Mouse (Mus musculus) retina, adult 2 months (tissue): ENCODE results near the gene Cabin1.
"Not testable (repeated sequence)": the region's sequence is repeated elsewhere in the genome, so short reads cannot be mapped to it uniquely, and the experiment has no call there.

Experiments
- DNase-seq: peaks from one replicate; pipeline ENCODE4 v3.0.0-alpha.2; 2012; ENCODE audit warnings: low read depth, low spot score

Gene Cabin1

GRCm38 (mm10) chr10:75767756-75768155 is 3.6 kb upstream of the Cabin1 start:
- DNase-seq, result not testable (repeated sequence)

DNA sequence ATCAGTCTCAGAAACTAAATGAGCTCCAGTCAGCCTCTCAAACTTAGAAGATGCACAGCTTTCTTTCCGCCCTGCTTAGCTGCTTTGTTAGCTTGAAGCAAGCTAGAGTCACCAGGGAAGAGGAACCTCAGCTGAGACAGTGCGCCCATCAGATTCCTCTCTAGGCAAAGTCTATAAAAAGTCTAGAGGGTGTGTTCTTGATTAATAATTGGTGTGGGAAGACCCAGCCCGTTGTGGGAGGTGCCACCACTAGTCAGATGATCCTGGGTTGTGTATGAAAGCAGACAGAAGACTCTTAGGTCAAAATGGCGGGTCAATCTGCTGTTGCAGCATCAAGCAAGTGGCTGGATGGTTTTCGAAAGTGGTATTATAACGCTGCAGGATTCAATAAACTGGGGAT is 2.7 kb upstream of the Cabin1 start:
- no peak for DNase-seq

DNA sequence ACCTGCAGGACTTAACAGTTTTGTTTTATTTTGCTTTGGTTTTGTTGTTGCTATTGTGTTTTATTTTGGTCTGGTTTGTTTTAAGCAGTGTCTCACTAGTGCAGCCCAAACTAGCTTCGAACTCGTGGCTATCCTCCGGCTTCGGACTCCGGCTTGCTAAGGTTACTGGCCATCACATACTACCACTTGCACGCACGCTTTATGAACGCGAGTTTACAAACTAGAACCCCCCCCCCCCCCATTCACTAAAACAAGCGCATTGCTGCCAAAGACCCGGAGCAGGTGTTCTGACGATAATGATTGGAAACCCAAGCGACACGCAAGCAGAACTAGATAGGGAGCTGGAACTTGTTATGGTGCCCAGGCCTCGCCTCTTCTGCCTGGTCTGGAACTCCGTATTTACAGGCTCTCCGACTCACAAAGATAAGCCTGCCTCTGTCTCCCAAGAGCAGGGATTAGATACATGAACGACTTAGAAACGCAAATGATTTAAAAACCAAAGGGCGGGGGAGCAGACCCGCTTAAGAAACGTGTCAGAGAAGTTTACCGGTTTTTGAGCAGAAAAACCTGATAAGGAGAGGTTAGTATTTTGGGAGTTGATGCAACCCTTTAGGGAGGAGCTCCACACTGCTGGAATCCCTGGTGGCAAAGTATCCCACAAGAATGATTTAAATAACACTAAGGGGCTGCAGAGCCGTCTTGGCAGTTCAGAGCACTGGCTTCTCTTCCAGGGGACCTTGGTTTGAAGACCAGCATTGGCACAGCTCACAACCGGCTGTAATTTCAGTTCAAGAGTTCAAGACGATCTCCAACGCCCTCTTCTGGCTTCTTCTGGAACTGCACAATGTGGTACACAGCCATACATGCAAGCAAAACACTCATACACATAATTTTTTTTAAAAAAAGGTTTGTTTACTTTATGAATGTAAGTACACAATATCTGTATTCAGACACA is 655 bp upstream of the Cabin1 start:
- peak; percentile 42 for DNase-seq

GRCm38 (mm10) chr10:75762413-75762812 is 1.7 kb downstream of the Cabin1 start:
- no peak for DNase-seq

DNA sequence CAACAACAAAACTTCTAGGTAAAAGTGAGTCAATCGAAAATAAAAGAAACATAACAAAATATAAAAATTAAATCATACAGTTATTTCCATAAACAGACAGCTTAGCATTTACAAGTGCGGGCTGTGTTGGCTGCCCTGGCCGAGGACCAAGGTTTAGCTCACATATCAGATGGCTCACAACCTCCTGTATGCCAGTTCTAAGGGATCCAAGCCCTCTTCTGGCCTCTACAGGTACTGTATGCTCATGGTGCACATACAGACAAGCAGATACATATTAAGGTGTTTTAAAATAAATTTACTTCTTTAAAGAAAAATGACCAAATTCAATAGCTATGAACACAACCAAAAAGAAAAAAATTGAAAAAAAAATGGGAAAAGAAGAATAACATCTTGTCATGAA is 3.8 kb downstream of the Cabin1 start:
- DNase-seq, result no peak

DNA sequence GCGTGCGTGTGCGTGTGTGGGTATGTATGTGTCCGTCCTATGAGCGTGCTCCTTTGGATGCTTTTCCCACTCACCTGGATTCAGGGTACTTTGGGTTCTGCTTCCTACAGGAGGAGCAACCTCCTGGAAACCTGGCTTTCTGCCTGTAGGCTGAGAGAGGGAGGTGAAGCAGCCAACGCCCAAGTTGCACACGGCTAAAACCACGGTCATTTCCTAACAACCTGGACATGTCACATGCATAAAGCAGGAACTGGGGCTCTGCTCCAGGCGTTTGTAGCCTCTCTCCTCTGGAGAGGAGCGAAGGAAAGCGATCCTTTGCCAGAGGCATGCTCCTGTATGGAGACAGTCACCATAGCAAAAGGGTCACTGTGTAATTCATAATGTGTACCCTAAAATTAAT is 7.4 kb downstream of the Cabin1 start:
- DNase-seq, result no peak

DNA sequence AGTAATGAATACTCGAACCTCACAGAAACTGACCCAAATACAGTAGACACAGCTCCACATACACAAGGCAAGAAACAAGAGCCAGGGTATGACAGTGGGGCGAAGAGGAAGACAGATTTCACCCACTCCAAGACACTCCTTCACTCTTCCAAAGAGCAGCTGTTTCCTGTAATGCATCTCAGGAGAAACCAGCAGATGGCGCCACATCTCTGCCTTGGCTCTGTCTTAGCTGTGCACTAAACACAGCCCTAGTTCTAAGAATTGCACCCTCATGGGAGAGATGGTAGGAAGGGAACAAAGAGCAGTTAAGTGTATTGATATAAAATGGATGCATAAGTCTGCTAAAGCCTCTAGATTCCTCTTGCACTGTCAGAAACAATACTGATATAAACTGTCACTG is 20.1 kb downstream of the Cabin1 start:
- peak; percentile 47 for DNase-seq

- no peak for DNase-seq
Observed at GRCm38 (mm10) chr10:75743369-75743768, 20.8 kb downstream of the Cabin1 start.

DNA sequence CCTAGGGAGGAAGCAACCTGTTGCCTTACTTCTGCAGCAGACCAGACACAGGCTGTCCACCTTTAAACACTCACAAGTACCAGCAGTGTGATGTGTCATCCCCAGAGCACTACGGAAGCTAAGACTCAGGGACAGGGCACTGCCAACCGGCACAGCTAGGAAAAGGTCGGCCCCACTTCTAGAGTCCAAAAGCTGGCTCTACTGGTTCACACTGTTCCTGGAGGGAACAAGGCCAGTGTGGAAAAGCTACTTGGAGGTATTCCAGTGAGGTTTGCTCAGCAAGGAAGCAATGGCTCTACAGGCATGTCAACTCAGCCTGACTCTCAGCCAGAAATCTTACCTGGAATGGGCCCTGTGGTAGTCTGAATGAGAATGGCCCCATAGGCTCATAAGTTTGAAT is 23.3 kb downstream of the Cabin1 start:
- DNase-seq, result no peak

GRCm38 (mm10) chr10:75725449-75725848 is 38.7 kb downstream of the Cabin1 start:
- DNase-seq, result no peak

DNA sequence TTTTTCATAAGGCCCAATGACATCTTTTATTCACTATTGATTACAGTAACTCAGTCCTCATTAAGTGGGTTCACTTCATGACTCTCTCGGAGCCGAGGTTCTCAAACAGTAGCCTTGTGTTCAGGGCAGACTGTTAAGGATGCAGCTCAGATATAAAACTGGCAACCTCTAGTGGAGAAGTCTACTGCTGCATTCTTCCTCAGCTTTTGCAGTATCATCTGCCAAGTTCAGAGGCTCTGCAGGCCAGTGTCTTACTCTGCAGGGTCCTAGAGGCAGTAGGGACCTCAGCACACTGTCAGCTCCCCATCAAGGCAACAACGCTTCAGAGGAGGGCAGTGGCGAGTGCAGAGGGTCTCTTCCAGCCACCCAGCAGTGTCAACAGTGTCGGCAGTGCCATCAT is 43.9 kb downstream of the Cabin1 start:
- DNase-seq, result no peak

DNA sequence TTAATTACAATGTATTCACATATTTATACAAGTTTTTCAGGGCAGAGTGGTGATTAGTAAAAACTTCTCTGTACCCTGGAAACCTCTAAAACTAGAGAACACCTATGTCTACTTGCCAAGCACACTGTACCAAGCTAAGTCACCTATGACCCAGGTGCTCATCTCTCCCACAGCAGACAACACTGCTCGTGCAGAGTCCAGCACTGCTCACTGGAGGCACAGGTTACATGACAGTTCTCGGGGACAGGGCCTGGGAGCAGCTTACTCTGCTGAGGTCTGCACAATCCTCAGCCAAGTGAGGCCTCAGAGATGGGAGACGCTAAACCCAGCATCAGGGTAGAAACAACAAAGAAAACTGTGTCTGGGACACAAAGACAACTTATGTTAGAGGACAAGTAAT is 49.3 kb downstream of the Cabin1 start:
- no peak for DNase-seq

DNA sequence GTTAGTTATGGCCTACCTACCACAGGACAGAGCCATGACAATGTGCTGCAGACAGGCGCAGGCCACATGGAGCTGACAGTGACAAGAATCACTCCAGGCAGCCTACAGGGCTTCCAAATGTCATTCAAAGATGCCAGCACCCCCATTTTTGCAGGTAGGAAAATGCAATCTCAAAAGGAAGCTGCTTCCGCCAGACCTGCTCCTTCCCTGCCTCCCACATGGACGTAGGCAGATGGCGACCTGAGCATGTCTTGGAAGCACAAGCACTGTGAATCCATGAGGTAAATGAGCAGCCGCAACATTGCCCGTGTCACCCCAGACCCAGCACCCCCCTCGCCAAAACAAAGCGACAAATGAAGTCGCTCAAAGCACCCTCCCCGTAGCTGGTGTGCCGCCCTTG is 51.1 kb downstream of the Cabin1 start:
- DNase-seq, result no peak

DNA sequence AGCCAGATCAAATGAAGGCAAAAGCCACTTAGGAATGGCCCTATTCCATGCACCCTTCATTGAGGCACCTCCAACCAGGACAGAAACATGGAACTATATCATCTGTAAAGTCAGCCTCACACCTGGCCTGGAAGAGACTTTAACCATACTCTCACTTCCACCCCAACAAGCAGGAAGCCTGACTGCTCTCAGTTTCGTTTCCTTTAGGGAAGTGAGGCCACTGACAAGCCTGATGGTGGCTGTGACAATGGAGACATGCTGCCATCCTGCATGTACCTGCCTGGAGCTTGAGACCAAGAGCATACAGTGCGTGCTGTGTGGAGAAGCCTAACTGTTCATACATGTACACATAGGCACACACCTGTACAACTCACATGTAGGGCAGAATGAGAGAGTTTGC is 53.9 kb downstream of the Cabin1 start:
- no peak for DNase-seq

DNA sequence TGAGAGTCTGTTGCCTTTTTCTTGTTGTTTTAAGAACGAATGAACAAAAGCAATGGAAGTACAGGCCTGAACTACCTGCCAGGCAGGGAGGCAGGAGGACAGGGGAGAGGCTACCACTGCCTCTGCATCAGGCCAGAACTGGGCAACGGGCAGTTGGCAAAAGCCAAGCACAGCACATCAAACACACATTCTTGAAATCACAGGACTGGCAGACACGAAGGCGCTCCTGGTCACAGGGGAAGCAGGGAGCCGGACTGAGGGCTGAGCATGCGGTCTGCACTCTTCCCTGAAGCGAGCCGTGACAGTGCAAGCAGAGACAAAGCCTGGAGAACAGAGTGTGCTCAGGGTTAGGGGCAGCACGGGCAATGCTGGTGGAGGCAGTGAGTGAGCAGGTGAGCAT is 54.9 kb downstream of the Cabin1 start:
- DNase-seq, result no peak

GRCm38 (mm10) chr10:75708633-75708992 is 55.5 kb downstream of the Cabin1 start:
- no peak for DNase-seq

GRCm38 (mm10) chr10:75707901-75708632 is 56.1 kb downstream of the Cabin1 start:
- DNase-seq, result no peak

GRCm38 (mm10) chr10:75706632-75707216 is 57.4 kb downstream of the Cabin1 start:
- no peak for DNase-seq

DNA sequence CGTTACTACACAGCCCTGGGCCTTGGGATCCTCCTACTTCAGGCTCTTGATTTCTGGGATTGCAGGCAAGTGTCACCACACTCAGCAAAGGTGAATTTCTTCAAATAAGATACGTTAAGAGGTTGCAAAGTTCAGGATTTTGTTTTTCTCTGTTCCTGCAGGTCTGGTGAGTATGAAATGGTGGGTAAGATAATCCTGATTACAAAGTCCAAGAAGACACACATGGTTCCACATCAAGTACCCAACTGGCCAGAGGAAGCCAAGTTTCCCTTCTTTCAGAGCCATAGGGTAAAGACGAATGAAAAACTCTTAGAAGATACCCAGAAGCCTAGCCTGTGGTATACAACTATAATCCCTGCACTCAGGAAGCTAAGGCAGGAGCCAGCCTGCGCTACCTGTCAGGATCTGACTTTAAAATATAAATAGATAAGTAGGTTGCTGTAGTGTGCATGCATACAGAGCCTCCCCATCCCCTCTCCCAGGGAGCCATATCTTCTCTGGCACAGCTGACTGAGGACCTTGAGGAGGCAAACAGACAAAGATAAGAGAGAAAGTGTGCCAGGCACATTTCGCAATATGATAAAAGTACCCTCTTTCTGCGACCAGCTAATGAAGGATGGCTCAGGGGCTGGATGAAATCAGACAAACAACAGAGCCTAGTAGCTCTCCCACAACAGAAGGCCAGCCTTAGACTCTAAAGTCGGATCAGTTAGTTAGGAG is 58.3 kb downstream of the Cabin1 start:
- DNase-seq, result no peak

- DNase-seq, result peak; percentile 50
Observed at GRCm38 (mm10) chr10:75704212-75705185, 59.6 kb downstream of the Cabin1 start.

DNA sequence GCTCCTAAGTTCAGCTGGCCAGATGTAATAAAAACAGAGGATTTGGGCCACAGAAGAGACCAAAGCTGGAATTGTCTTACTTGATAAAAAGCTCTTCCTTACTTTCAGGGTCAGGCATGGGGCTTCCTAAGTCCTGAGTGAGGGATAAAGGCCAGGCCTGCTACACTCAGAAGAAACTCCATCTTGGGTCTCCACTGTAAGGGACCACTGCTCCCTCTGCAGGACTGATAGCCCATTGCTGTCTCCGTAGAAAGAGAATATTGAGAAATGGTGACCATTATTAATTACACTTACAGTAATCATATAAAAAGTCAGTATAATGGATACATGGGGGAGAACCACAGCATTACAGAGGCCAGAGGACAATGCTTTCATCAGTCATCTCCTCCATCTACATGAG is 60.6 kb downstream of the Cabin1 start:
- no peak for DNase-seq
